Mouse (Mus musculus): ENCODE results near the gene Olfr685. TPM values are rescaled to one million over a fixed set of nuclear protein-coding genes. Genes with fewer than 3 reads are reported as not detected.

Gene Olfr685
- polyA plus RNA-seq (2012; rRNA removed) (not detected in 2 replicates), polyA plus RNA-seq (2014; fragmentation: Nextera tagmentation; extraction: Ambion mirVana) (not detected in 2 replicates)

DNA sequence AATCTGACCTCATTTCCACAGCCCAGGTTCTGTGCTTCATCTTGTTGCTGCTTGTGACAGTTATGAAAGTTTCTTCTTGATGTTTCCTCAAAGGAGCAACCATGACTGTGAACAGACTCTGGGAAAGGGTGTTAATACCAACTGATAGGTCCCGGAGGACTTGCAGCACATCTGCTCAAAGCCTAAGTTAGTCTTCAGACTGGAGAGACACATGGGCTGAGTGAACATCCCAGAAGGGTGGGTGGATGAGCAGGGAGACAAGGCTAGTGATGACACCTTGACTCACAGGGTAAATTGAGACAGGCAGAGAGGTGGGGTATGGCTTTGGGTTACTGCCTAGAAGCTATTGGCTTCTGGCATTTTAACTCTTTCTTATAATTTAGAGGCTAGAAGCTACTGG is at the start of gene Olfr685:
TSS of gene Olfr685 (minus strand) at position 101 of the 400 bp plus-strand sequence.
- Histone ChIP-seq H3K4me3 (replicated peaks; ENCODE audit: low read length) (no peak within 1 kb of the TSS), H3K36me3 (ENCODE audit: control insufficient read depth, insufficient read depth, low read length) (no peaks in the 10 kb centered on the region), H3K4me1 (ENCODE audit: control insufficient read depth, insufficient read depth, low read length) (no peaks in the 10 kb centered on the region), H3K9me3 (ENCODE audit: control insufficient read depth, low read length) (no peaks in the 10 kb centered on the region), H3K9ac (ENCODE audit: low read depth, low read length, severe bottlenecking) (no peak within 1 kb of the TSS), H3K4me2 (replicated peaks; ENCODE audit: low read depth, low read length, severe bottlenecking) (no peak within 1 kb of the TSS), H3K27me3 (ENCODE audit: control insufficient read depth, insufficient read depth, low read length) (no peaks in the 10 kb centered on the region), H3K27ac (replicated peaks; ENCODE audit: low read depth, low read length) (no peak within 1 kb of the TSS)
- TF ChIP-seq POLR2A (IDR thresholded peaks at IDR 0.05; ENCODE audit: borderline replicate concordance, extremely low read depth, insufficient read depth, insufficient read length), result no peak
- DNase-seq (ENCODE audit: low spot score), result no peak
- ATAC-seq (ENCODE audit: low FRiP score, low read depth), result no peak
- WGBS, result 90% methylated on average over 1 of the region's 1 CpGs

DNA sequence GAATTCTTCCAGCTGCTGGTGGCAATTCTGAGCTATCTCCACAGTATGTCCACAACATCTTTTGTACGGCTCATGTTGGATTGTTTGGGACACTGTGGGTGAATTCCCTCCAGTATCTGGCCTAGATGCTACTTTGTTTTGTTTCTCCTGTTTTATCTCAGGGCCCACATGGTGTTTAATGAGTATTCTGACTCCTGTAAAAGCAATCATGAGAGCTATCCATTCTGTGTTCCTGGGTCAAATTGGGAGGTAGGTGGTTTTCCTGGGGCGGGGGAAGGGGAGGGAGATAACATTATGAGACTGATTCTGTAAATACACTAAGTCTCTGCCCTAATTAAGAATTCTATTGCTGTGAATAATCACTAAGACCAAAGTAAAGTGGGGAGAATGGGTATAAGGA is 43.6 kb upstream of the Olfr685 start:
- WGBS, result 79% methylated on average over 2 of the region's 2 CpGs
- no peak overlapping the region for H3K27ac ChIP-seq (replicated peaks; ENCODE audit: low read depth, low read length)
- DNase-seq (ENCODE audit: low spot score) (no peak), ATAC-seq (ENCODE audit: low FRiP score, low read depth) (no peak)
- H3K4me3 ChIP-seq (replicated peaks; ENCODE audit: low read length), result no peak overlapping the region
- no peak for TF ChIP-seq POLR2A (IDR thresholded peaks at IDR 0.05; ENCODE audit: borderline replicate concordance, extremely low read depth, insufficient read depth, insufficient read length)
- no peaks in the 10 kb centered on the region for H3K4me1 ChIP-seq (ENCODE audit: control insufficient read depth, insufficient read depth, low read length)
- H3K4me2 ChIP-seq (replicated peaks; ENCODE audit: low read depth, low read length, severe bottlenecking), result no peak overlapping the region
- H3K9ac ChIP-seq (ENCODE audit: low read depth, low read length, severe bottlenecking), result no peak overlapping the region
- no peaks in the 10 kb centered on the region for H3K9me3 ChIP-seq (ENCODE audit: control insufficient read depth, low read length)
- H3K36me3 ChIP-seq (ENCODE audit: control insufficient read depth, insufficient read depth, low read length), result no peaks in the 10 kb centered on the region
- H3K27me3 ChIP-seq (ENCODE audit: control insufficient read depth, insufficient read depth, low read length), result no peaks in the 10 kb centered on the region

DNA sequence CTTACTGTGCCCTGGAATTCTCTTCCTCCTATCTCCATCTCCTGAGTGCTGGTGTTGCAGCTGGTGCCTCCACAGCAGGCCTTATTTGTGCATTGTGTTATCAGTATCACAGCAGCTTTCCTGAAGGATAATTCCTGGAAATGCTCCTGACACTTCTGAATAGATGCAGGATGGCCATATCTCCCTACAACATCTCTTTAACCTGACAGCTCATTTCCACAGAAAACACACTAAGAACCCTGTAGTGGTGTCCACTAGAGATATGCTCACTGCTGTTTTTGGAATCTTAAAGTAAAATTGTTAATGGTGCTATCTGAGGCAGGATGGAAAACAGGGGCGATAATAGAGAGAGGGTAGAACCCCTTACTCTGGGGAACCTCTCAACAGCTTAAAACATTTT is 42.3 kb upstream of the Olfr685 start:
- Histone ChIP-seq H3K4me3 (replicated peaks; ENCODE audit: low read length) (no peak overlapping the region), H3K27ac (replicated peaks; ENCODE audit: low read depth, low read length) (no peak overlapping the region), H3K36me3 (ENCODE audit: control insufficient read depth, insufficient read depth, low read length) (no peaks in the 10 kb centered on the region), H3K4me1 (ENCODE audit: control insufficient read depth, insufficient read depth, low read length) (no peaks in the 10 kb centered on the region), H3K9me3 (ENCODE audit: control insufficient read depth, low read length) (no peaks in the 10 kb centered on the region), H3K27me3 (ENCODE audit: control insufficient read depth, insufficient read depth, low read length) (no peaks in the 10 kb centered on the region), H3K9ac (ENCODE audit: low read depth, low read length, severe bottlenecking) (no peak overlapping the region), H3K4me2 (replicated peaks; ENCODE audit: low read depth, low read length, severe bottlenecking) (no peak overlapping the region)
- 92% methylated on average over 1 of the region's 1 CpGs for WGBS
- no peak for TF ChIP-seq POLR2A (IDR thresholded peaks at IDR 0.05; ENCODE audit: borderline replicate concordance, extremely low read depth, insufficient read depth, insufficient read length)
- ATAC-seq (ENCODE audit: low FRiP score, low read depth), result no peak
- no peak for DNase-seq (ENCODE audit: low spot score)

DNA sequence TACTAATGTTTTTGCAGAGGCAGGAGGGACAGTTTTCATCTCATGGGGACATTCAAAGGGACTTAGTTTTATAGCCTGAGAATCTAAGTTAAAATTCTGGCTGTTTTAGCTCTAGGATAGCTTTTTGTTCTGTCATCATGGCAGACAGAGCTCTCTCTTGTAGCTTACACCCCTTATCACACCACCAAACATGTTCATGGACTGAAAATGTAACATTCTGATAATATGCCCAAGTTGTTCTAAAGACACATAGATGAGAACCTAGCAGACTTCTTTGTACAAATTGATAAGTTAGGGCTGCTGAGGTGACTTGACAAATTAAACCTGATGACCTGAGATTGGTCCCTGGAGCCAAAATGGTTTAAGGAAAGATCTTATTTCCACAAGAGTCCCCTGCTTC is 40.9 kb upstream of the Olfr685 start:
- Histone ChIP-seq H3K4me2 (replicated peaks; ENCODE audit: low read depth, low read length, severe bottlenecking) (no peak overlapping the region), H3K36me3 (ENCODE audit: control insufficient read depth, insufficient read depth, low read length) (no peaks in the 10 kb centered on the region), H3K4me3 (replicated peaks; ENCODE audit: low read length) (no peak overlapping the region), H3K9ac (ENCODE audit: low read depth, low read length, severe bottlenecking) (no peak overlapping the region), H3K4me1 (ENCODE audit: control insufficient read depth, insufficient read depth, low read length) (no peaks in the 10 kb centered on the region), H3K27me3 (ENCODE audit: control insufficient read depth, insufficient read depth, low read length) (no peaks in the 10 kb centered on the region), H3K27ac (replicated peaks; ENCODE audit: low read depth, low read length) (no peak overlapping the region), H3K9me3 (ENCODE audit: control insufficient read depth, low read length) (no peaks in the 10 kb centered on the region)
- no peak for ATAC-seq (ENCODE audit: low FRiP score, low read depth)
- no peak for TF ChIP-seq POLR2A (IDR thresholded peaks at IDR 0.05; ENCODE audit: borderline replicate concordance, extremely low read depth, insufficient read depth, insufficient read length)
- no peak for DNase-seq (ENCODE audit: low spot score)

DNA sequence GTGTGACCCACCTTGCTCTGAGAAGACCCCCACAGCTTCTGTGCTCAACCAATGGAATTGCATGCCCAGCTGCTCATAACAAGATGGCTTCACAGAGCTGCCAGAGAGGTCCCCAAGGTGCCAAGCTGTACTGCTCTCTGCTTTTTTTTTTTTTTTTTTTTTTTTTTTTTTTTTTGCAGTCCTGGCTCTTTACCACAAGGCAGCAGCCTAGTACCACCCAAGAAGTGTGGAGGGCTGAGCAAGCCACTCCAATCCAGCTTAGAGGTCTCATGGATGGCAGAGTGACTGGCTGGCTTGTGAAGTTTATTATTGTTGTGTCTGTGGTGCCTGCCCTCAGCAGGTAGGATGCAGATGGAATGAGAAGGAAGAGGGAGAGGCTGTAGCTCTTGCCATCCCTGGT is 40.3 kb upstream of the Olfr685 start:
- ATAC-seq (ENCODE audit: low FRiP score, low read depth), result no peak
- Histone ChIP-seq H3K27me3 (ENCODE audit: control insufficient read depth, insufficient read depth, low read length) (no peaks in the 10 kb centered on the region), H3K4me2 (replicated peaks; ENCODE audit: low read depth, low read length, severe bottlenecking) (no peak overlapping the region), H3K9me3 (ENCODE audit: control insufficient read depth, low read length) (no peaks in the 10 kb centered on the region), H3K36me3 (ENCODE audit: control insufficient read depth, insufficient read depth, low read length) (no peaks in the 10 kb centered on the region), H3K4me1 (ENCODE audit: control insufficient read depth, insufficient read depth, low read length) (no peaks in the 10 kb centered on the region), H3K4me3 (replicated peaks; ENCODE audit: low read length) (no peak overlapping the region), H3K27ac (replicated peaks; ENCODE audit: low read depth, low read length) (no peak overlapping the region), H3K9ac (ENCODE audit: low read depth, low read length, severe bottlenecking) (no peak overlapping the region)
- no peak for DNase-seq (ENCODE audit: low spot score)
- no peak for TF ChIP-seq POLR2A (IDR thresholded peaks at IDR 0.05; ENCODE audit: borderline replicate concordance, extremely low read depth, insufficient read depth, insufficient read length)

DNA sequence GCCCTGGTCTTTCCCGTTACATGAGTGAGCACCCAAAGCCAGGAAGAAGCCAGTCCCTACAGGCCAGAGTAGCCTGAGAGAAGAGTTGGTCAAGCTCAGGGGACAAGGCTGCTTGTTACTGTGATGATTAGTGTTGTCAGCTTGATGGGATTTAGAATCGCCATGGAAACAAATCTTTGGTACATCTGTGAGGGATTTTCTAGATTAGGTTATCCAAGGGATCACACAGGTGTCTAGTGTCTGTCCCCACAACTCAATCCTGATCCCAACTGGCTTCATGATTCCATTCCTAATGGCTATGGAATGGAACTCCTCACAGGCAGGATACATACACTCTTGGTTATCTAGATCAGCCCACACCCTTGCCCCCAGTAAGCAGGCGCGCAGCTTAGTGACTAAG is 32.5 kb upstream of the Olfr685 start:
- Histone ChIP-seq H3K4me2 (replicated peaks; ENCODE audit: low read depth, low read length, severe bottlenecking) (no peak overlapping the region), H3K27me3 (ENCODE audit: control insufficient read depth, insufficient read depth, low read length) (no peaks in the 10 kb centered on the region), H3K4me3 (replicated peaks; ENCODE audit: low read length) (no peak overlapping the region), H3K27ac (replicated peaks; ENCODE audit: low read depth, low read length) (no peak overlapping the region), H3K9me3 (ENCODE audit: control insufficient read depth, low read length) (no peaks in the 10 kb centered on the region), H3K9ac (ENCODE audit: low read depth, low read length, severe bottlenecking) (no peak overlapping the region), H3K36me3 (ENCODE audit: control insufficient read depth, insufficient read depth, low read length) (no peaks in the 10 kb centered on the region), H3K4me1 (ENCODE audit: control insufficient read depth, insufficient read depth, low read length) (no peaks in the 10 kb centered on the region)
- 75% methylated on average over 4 of the region's 4 CpGs for WGBS
- ATAC-seq (ENCODE audit: low FRiP score, low read depth) (no peak), DNase-seq (ENCODE audit: low spot score) (no peak)
- no peak for TF ChIP-seq POLR2A (IDR thresholded peaks at IDR 0.05; ENCODE audit: borderline replicate concordance, extremely low read depth, insufficient read depth, insufficient read length)

Measured in limb, embryonic 14.5 days (tissue).